Mouse (Mus musculus): ENCODE results near the gene Arhgap10. TPM values are rescaled to one million over a fixed set of nuclear protein-coding genes. Genes with fewer than 3 reads are reported as not detected.

The Arhgap10 gene
- total RNA-seq, 2 experiments from 2014 or later: 54.4 to 55.9 TPM

GRCm38 (mm10) chr8:77511750-77512493 is 5.8 kb downstream of the Arhgap10 start:
- Histone ChIP-seq H3K27ac (peak overlapping the region; percentile 43; the same call in 1 of the 2 replicates), H3K4me3 (no peak overlapping the region)
- intact Hi-C loops (cut with DNase I): no loop called here
- no peak for TF ChIP-seq CTCF (IDR thresholded peaks at IDR 0.05)
- no peak for DNase-seq

GRCm38 (mm10) chr8:77510426-77510825 is 7.3 kb downstream of the Arhgap10 start:
- intact Hi-C loops (cut with DNase I): no loop called here
- DNase-seq: no peak
- Histone ChIP-seq H3K4me3 (no peak overlapping the region), H3K27ac (no peak overlapping the region)
- no peak for TF ChIP-seq CTCF (IDR thresholded peaks at IDR 0.05)

- no peak for DNase-seq
- no peak for TF ChIP-seq CTCF (IDR thresholded peaks at IDR 0.05)
- intact Hi-C loops (cut with DNase I): no loop called here
These were observed 8.7 kb downstream of the Arhgap10 start for GRCm38 (mm10) chr8:77509044-77509443.

GRCm38 (mm10) chr8:77507510-77508035 is 10.2 kb downstream of the Arhgap10 start:
- no peak for DNase-seq
- intact Hi-C loops (cut with DNase I): no loop called here
- peak overlapping the region; percentile 23; the same call in 1 of the 2 replicates for H3K4me3 ChIP-seq
- peak overlapping the region; percentile 28; the same call in 1 of the 2 replicates for H3K27ac ChIP-seq
- TF ChIP-seq CTCF (IDR thresholded peaks at IDR 0.05): no peak

More at GRCm38 (mm10) chr8:77509044-77509443, 8.7 kb downstream of the Arhgap10 start:
- no peak overlapping the region for H3K27ac ChIP-seq
- no peak overlapping the region for H3K4me3 ChIP-seq

GRCm38 (mm10) chr8:77506539-77506938 is 11.2 kb downstream of the Arhgap10 start:
- intact Hi-C loops (cut with DNase I): no loop called here
- no peak for TF ChIP-seq CTCF (IDR thresholded peaks at IDR 0.05)

GRCm38 (mm10) chr8:77502547-77502946 is 15.2 kb downstream of the Arhgap10 start:
- no peak for TF ChIP-seq CTCF (IDR thresholded peaks at IDR 0.05)
- intact Hi-C loops (cut with DNase I): no loop called here
- no peak overlapping the region; the same call in 1 of the 2 replicates for H3K27ac ChIP-seq
- no peak for DNase-seq
- H3K4me3 ChIP-seq: no peak overlapping the region

More at GRCm38 (mm10) chr8:77506539-77506938, 11.2 kb downstream of the Arhgap10 start:
- no peak for DNase-seq
- no peak overlapping the region for H3K4me3 ChIP-seq
- no peak overlapping the region for H3K27ac ChIP-seq

GRCm38 (mm10) chr8:77501131-77501530 is 16.6 kb downstream of the Arhgap10 start:
- no peak for TF ChIP-seq CTCF (IDR thresholded peaks at IDR 0.05)
- DNase-seq: no peak
- Histone ChIP-seq H3K4me3 (no peak overlapping the region), H3K27ac (peak overlapping the region; percentile 40; the same call in 1 of the 2 replicates)
- intact Hi-C loops (cut with DNase I): no loop called here

- DNase-seq: no peak
- Histone ChIP-seq H3K27ac (no peak overlapping the region), H3K4me3 (no peak overlapping the region)
- intact Hi-C loops (cut with DNase I): no loop called here
- TF ChIP-seq CTCF (IDR thresholded peaks at IDR 0.05): no peak
These were observed 17.5 kb downstream of the Arhgap10 start for GRCm38 (mm10) chr8:77500264-77500663.

GRCm38 (mm10) chr8:77497442-77497841 is 20.3 kb downstream of the Arhgap10 start:
- intact Hi-C loops (cut with DNase I): no loop called here
- no peak overlapping the region for H3K27ac ChIP-seq

GRCm38 (mm10) chr8:77496253-77496652 is 21.5 kb downstream of the Arhgap10 start:
- intact Hi-C loops (cut with DNase I): no loop called here
- no peak for DNase-seq
- no peak for TF ChIP-seq CTCF (IDR thresholded peaks at IDR 0.05)
- Histone ChIP-seq H3K4me3 (no peak overlapping the region), H3K27ac (0 out of 2 replicates have a peak overlapping the region, but pooled peaks have one; percentile 12)

More at GRCm38 (mm10) chr8:77497442-77497841, 20.3 kb downstream of the Arhgap10 start:
- no peak for TF ChIP-seq CTCF (IDR thresholded peaks at IDR 0.05)
- H3K4me3 ChIP-seq: no peak overlapping the region
- DNase-seq: no peak

GRCm38 (mm10) chr8:77494376-77495328 is 23.1 kb downstream of the Arhgap10 start:
- H3K27ac ChIP-seq: peak overlapping the region; percentile 90
- intact Hi-C loops (cut with DNase I): loop anchor here (5.0 kb wide), 1 partner anchor 62 kb away; no protein-coding TSS in a partner anchor
- no peak overlapping the region for H3K4me3 ChIP-seq
- DNase-seq: no peak
- TF ChIP-seq CTCF (IDR thresholded peaks at IDR 0.05): no peak

- intact Hi-C loops (cut with DNase I): loop anchor here (5.0 kb wide), 1 partner anchor 60 kb away; no protein-coding TSS in a partner anchor
- Histone ChIP-seq H3K27ac (peak overlapping the region; percentile 90), H3K4me3 (peak overlapping the region; percentile 38)
- DNase-seq: peak; percentile 76
- TF ChIP-seq CTCF (IDR thresholded peaks at IDR 0.05): no peak
These were observed 25.2 kb downstream of the Arhgap10 start for GRCm38 (mm10) chr8:77492356-77493058.

All from gastrocnemius, adult 2 months (tissue).